Mouse (Mus musculus): ENCODE measurements around the gene Rpl14. TPM values are rescaled to one million over a fixed set of nuclear protein-coding genes. Genes with fewer than 3 reads are reported as not detected.
"Not testable (repeated sequence)": the region's sequence is repeated elsewhere in the genome, so short reads cannot be mapped to it uniquely, and the experiment has no call there.

Rpl14 gene
- total and polyA plus RNA-seq, 3 experiments: 945 to 1,738 (median 1,480) TPM

DNA sequence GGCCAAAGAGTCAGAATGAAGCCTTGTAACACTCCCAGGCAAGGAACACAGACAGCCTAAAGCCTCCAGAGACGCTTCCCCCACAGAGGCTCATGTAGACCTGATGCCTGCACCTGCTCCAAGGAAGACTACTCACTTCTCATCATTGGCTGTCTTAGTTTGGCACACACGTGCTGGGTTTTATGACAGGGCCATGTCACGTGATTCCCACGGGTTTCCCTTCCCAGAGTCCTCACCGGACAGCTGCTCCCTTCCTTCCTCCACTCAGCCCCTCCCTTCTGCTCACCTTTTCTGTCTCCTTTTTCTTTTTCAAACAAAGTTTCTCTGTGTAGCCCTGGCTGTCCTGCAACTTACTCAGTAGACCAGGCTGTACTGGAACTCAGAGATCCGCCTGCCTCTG lies 39.2 kb upstream of the Rpl14 start:
- peaks cover 36% of the 10 kb centered on the region for H3K4me1 ChIP-seq (ENCODE audit: insufficient read depth, low read depth, low read length)
- H3K4me3 ChIP-seq (ENCODE audit: low read depth, low read length): no peak overlapping the region
- H3K36me3 ChIP-seq (replicated peaks): no peaks in the 10 kb centered on the region
- H3K9me3 ChIP-seq (replicated peaks): peaks cover 6% of the 10 kb centered on the region
- DNase-seq (ENCODE audit: low spot score) (no peak), ATAC-seq (ENCODE audit: extremely low read depth, insufficient number of reproducible peaks, low FRiP score, poor library complexity, severe bottlenecking) (no peak)
- H3K27me3 ChIP-seq (ENCODE audit: insufficient read depth, low read length): peaks cover 2% of the 10 kb centered on the region
- no peak for TF ChIP-seq GATA2 (IDR thresholded peaks at IDR 0.05; ENCODE audit: borderline replicate concordance, low read depth, low read length)
- TF ChIP-seq GATA1 (IDR thresholded peaks at IDR 0.05; ENCODE audit: borderline replicate concordance, low read length): no peak
- no peak for TF ChIP-seq POLR2AphosphoS5 (IDR thresholded peaks at IDR 0.05; ENCODE audit: insufficient replicate concordance, low read depth, low read length)
- TF ChIP-seq TAL1 (conservative IDR thresholded peaks at IDR 0.05; ENCODE audit: low read depth, low read length): no peak
- no peak for TF ChIP-seq CTCF (IDR thresholded peaks at IDR 0.05; ENCODE audit: low read depth, low read length)

DNA sequence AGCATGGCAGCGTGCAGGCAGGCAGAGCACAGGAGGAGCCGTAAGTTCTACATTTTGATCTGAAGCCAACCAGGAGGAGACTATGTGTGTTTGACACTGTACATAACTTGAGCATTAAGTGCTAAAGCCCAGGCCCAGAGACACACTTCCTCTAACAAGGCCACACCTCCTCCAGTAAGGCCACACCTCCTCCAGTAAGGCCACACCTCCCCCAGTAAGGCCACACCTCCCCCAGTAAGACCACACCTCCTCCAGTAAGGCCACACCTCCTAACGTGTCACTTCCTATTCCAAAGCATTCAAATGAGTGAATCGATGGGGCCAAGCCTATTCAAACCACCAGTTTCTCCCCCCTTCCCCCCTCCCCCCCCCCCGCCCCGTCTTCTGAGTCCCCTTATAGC lies 38.6 kb upstream of the Rpl14 start:
- Histone ChIP-seq H3K4me1 (ENCODE audit: insufficient read depth, low read depth, low read length) (peaks cover 30% of the 10 kb centered on the region), H3K9me3 (replicated peaks) (peaks cover 6% of the 10 kb centered on the region), H3K27me3 (ENCODE audit: insufficient read depth, low read length) (peaks cover 7% of the 10 kb centered on the region), H3K36me3 (replicated peaks) (no peaks in the 10 kb centered on the region), H3K4me3 (ENCODE audit: low read depth, low read length) (no peak overlapping the region)
- TF ChIP-seq CTCF (IDR thresholded peaks at IDR 0.05; ENCODE audit: low read depth, low read length) (no peak), TAL1 (conservative IDR thresholded peaks at IDR 0.05; ENCODE audit: low read depth, low read length) (no peak), POLR2AphosphoS5 (IDR thresholded peaks at IDR 0.05; ENCODE audit: insufficient replicate concordance, low read depth, low read length) (no peak), GATA1 (IDR thresholded peaks at IDR 0.05; ENCODE audit: borderline replicate concordance, low read length) (no peak), GATA2 (IDR thresholded peaks at IDR 0.05; ENCODE audit: borderline replicate concordance, low read depth, low read length) (no peak)
- no peak for DNase-seq (ENCODE audit: low spot score)
- no peak for ATAC-seq (ENCODE audit: extremely low read depth, insufficient number of reproducible peaks, low FRiP score, poor library complexity, severe bottlenecking)

DNA sequence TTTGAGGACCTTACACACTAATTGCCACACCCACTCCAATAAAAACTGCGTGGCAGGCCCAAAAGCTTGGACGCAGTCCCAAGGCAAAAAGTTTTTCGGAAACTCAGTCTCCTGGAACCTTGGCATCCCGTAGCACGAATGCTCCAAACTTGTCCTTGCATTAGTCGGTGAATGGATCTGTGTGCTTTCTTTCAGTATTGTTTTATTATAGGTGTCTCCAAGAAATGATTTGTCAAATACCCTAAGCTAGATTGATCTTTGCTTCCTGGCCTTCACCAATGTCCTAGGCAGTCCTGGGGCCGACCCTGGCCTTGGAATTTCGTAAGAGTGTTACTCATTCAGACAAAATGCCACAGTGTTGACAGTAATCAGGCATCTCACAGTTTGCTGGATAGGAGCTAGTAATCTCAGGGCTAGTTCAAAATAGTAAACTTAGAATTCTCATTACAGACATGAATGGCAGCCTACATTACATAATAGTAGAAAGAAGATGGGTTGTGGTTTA lies 37.7 kb upstream of the Rpl14 start:
- DNase-seq (ENCODE audit: low spot score); H3K9me3 ChIP-seq (replicated peaks); H3K4me3 ChIP-seq (ENCODE audit: low read depth, low read length); ATAC-seq (ENCODE audit: extremely low read depth, insufficient number of reproducible peaks, low FRiP score, poor library complexity, severe bottlenecking); H3K36me3 ChIP-seq (replicated peaks): not testable (repeated sequence)
- Histone ChIP-seq H3K4me1 (ENCODE audit: insufficient read depth, low read depth, low read length) (peaks cover 21% of the 10 kb centered on the region), H3K27me3 (ENCODE audit: insufficient read depth, low read length) (peaks cover 12% of the 10 kb centered on the region)

DNA sequence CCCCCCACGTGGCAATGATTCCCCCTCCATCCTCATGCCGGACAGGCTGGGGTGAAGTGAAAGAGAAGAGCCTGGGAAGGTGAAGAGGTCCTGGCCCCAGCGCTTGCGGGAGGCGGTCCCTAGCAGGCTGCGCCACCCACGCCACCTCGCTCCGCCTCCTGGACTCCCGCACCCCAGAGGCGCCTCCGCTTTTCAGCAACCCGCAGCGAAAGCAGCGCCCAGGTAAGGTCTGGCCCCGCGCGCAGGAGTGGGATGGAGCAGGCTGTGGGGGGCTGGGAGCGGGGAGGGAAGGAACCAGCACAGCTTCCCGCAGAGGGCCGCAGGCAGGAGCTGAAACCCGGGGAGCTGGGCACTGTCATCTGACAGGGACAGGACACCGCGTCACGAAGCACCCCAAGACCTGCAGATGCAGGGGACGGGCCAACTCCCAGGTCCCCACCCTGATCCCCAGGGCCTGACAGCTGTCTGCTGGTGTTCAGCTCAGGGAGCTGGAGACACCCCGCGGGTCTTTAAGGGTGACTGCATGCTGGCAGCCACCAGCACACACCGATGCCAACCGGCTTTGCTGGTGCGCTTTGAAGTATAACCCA lies 31.5 kb upstream of the Rpl14 start, which contains the start of gene Entpd3:
Gene Entpd3, plus strand, starts transcription at position 157 of the 590 bp plus-strand sequence.
- Histone ChIP-seq H3K4me1 (ENCODE audit: insufficient read depth, low read depth, low read length) (peaks cover 16% of the 10 kb centered on the region), H3K4me3 (ENCODE audit: low read depth, low read length) (no peak within 1 kb of the TSS), H3K9me3 (replicated peaks) (no peaks in the 10 kb centered on the region), H3K27me3 (ENCODE audit: insufficient read depth, low read length) (peaks cover 19% of the 10 kb centered on the region), H3K36me3 (replicated peaks) (no peaks in the 10 kb centered on the region)
- no peak for ATAC-seq (ENCODE audit: extremely low read depth, insufficient number of reproducible peaks, low FRiP score, poor library complexity, severe bottlenecking)
- TF ChIP-seq TAL1 (conservative IDR thresholded peaks at IDR 0.05; ENCODE audit: low read depth, low read length) (no peak), CTCF (IDR thresholded peaks at IDR 0.05; ENCODE audit: low read depth, low read length) (no peak), GATA2 (IDR thresholded peaks at IDR 0.05; ENCODE audit: borderline replicate concordance, low read depth, low read length) (no peak), POLR2AphosphoS5 (IDR thresholded peaks at IDR 0.05; ENCODE audit: insufficient replicate concordance, low read depth, low read length) (no peak), GATA1 (IDR thresholded peaks at IDR 0.05; ENCODE audit: borderline replicate concordance, low read length) (no peak)
- no peak for DNase-seq (ENCODE audit: low spot score)

DNA sequence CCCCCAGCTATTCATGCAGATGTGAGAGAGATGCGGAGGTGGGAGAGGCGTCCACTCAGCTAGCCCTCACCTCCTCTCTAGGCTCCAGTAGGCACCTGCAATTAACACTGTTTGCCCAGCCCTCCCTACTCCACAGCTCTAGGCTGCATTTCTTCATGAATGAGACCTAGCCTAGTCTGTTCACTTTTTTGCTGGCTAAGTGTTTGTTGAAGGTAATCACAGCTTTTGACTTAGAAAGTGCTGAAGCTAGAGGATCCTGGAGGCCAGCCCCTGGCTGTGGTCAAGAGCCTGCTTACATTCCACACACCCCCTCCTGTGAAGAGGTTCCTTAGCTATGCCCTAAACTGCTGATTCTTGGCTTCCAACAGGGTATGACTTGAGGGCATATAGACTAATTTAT lies 29.8 kb upstream of the Rpl14 start:
- ATAC-seq (ENCODE audit: extremely low read depth, insufficient number of reproducible peaks, low FRiP score, poor library complexity, severe bottlenecking): no peak
- TF ChIP-seq CTCF (IDR thresholded peaks at IDR 0.05; ENCODE audit: low read depth, low read length) (no peak), GATA1 (IDR thresholded peaks at IDR 0.05; ENCODE audit: borderline replicate concordance, low read length) (no peak), TAL1 (conservative IDR thresholded peaks at IDR 0.05; ENCODE audit: low read depth, low read length) (no peak), GATA2 (IDR thresholded peaks at IDR 0.05; ENCODE audit: borderline replicate concordance, low read depth, low read length) (no peak), POLR2AphosphoS5 (IDR thresholded peaks at IDR 0.05; ENCODE audit: insufficient replicate concordance, low read depth, low read length) (no peak)
- no peak for DNase-seq (ENCODE audit: low spot score)
- no peak overlapping the region for H3K4me3 ChIP-seq (ENCODE audit: low read depth, low read length)
- peaks cover 18% of the 10 kb centered on the region for H3K4me1 ChIP-seq (ENCODE audit: insufficient read depth, low read depth, low read length)
- H3K27me3 ChIP-seq (ENCODE audit: insufficient read depth, low read length): peaks cover 19% of the 10 kb centered on the region
- no peaks in the 10 kb centered on the region for H3K36me3 ChIP-seq (replicated peaks)
- no peaks in the 10 kb centered on the region for H3K9me3 ChIP-seq (replicated peaks)

DNA sequence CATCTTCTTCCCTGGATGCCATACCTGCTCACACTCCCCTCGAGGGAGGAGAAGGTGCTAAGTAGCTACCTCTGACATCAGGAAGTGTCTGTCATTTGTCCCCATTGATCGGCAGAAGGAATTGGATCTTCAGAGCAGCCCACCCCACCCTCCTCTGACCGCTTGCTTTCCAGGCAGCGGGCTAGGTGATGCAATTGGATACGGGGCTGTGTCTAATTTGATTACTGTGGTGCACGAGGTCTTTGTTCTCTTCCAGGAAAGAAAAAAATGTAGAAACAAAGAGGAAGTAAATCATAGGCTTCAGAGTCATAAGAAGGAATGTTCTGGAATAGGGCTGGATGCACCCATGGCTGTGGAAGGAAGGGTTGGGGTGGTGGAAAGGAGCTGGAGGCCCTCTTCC lies 29.0 kb upstream of the Rpl14 start:
- TF ChIP-seq GATA2 (IDR thresholded peaks at IDR 0.05; ENCODE audit: borderline replicate concordance, low read depth, low read length): no peak
- no peak for TF ChIP-seq GATA1 (IDR thresholded peaks at IDR 0.05; ENCODE audit: borderline replicate concordance, low read length)
- no peak for TF ChIP-seq POLR2AphosphoS5 (IDR thresholded peaks at IDR 0.05; ENCODE audit: insufficient replicate concordance, low read depth, low read length)
- TF ChIP-seq TAL1 (conservative IDR thresholded peaks at IDR 0.05; ENCODE audit: low read depth, low read length): no peak
- TF ChIP-seq CTCF (IDR thresholded peaks at IDR 0.05; ENCODE audit: low read depth, low read length): no peak
- no peak for ATAC-seq (ENCODE audit: extremely low read depth, insufficient number of reproducible peaks, low FRiP score, poor library complexity, severe bottlenecking)
- no peak for DNase-seq (ENCODE audit: low spot score)
- Histone ChIP-seq H3K4me1 (ENCODE audit: insufficient read depth, low read depth, low read length) (peaks cover 21% of the 10 kb centered on the region), H3K4me3 (ENCODE audit: low read depth, low read length) (no peak overlapping the region), H3K36me3 (replicated peaks) (no peaks in the 10 kb centered on the region), H3K27me3 (ENCODE audit: insufficient read depth, low read length) (peaks cover 21% of the 10 kb centered on the region), H3K9me3 (replicated peaks) (no peaks in the 10 kb centered on the region)

All from G1E (cell line).